Mouse (Mus musculus): ENCODE results near the gene Herpud1.

GRCm38 (mm10) chr8:94433981-94434466 is 47.8 kb downstream of the Herpud1 start, which contains the start of gene Nlrc5:
- no peak for TF ChIP-seq ZKSCAN1 (IDR thresholded peaks at IDR 0.05; ENCODE audit: borderline replicate concordance, low read depth, low read length)
- TF ChIP-seq E2F4 (IDR thresholded peaks at IDR 0.05; ENCODE audit: insufficient replicate concordance, low read depth, low read length), result no peak
- peak; percentile 66; the same call in 1 of the 2 replicates for TF ChIP-seq POLR2A (IDR thresholded peaks at IDR 0.05; ENCODE audit: low read depth, low read length)
- peak in 1 of 2 experiments; percentile 33; a peak in 2 of 4 replicates for TF ChIP-seq CTCF (conservative IDR thresholded peaks at IDR 0.05 in 1 of 2, IDR thresholded peaks at IDR 0.05 in 1 of 2; ENCODE audit: low read depth in 2 of 2, low read length in 2 of 2)
